Mouse (Mus musculus) liver, embryonic 16.5 days (tissue): ENCODE results near the gene Zfy2. TPM values are rescaled to one million over a fixed set of nuclear protein-coding genes. Genes with fewer than 3 reads are reported as not detected.

Experiments used
- ATAC-seq: fragments of 200-750 bp; cut with Nextera tagmentation; 2 replicates; pipeline ENCODE4 v1.8.0; 2017; ENCODE audit warnings: low read depth, mild to moderate bottlenecking, moderate number of reproducible peaks, moderate library complexity
- H3K27ac ChIP-seq: fragments of 300-500 bp; sonication (generic); 2 replicates; pipeline ENCODE4 v1.5.1; 2014; ENCODE audit warnings: mild to moderate bottlenecking, low read length
- H3K27me3 ChIP-seq: fragments of 300-500 bp; sonication (generic); 2 replicates; pipeline ENCODE4 v1.6.1; 2014; ENCODE audit warnings: low read depth, low read length, mixed read lengths; ENCODE audit not compliant: control insufficient read depth, insufficient read depth
- H3K36me3 ChIP-seq: fragments of 300-500 bp; sonication (generic); 2 replicates; pipeline ENCODE4 v1.6.1; 2014; ENCODE audit warnings: mild to moderate bottlenecking; ENCODE audit not compliant: control insufficient read depth, insufficient read depth
- H3K4me1 ChIP-seq: fragments of 300-500 bp; sonication (generic); 2 replicates; pipeline ENCODE4 v1.6.1; 2014; ENCODE audit warnings: low read depth, low read length, mixed read lengths; ENCODE audit not compliant: control insufficient read depth
- H3K4me2 ChIP-seq: fragments of 300-500 bp; sonication (generic); 2 replicates; pipeline ENCODE4 v1.6.1; 2014; ENCODE audit warnings: low read depth, low read length, mixed read lengths
- H3K4me3 ChIP-seq: fragments of 300-500 bp; sonication (generic); 2 replicates; pipeline ENCODE4 v1.5.1; 2014; ENCODE audit warnings: low read depth, mild to moderate bottlenecking, low read length
- H3K9ac ChIP-seq: fragments of 300-500 bp; sonication (generic); 2 replicates; pipeline ENCODE4 v1.6.1; 2014; ENCODE audit warnings: low read depth, low read length
- H3K9me3 ChIP-seq: fragments of 300-500 bp; sonication (generic); replicated peaks from 2 replicates; pipeline ENCODE4 v1.6.1; 2016; ENCODE audit warnings: low read length; ENCODE audit not compliant: control insufficient read depth
- WGBS: fragments of 180-500 bp; shearing (Covaris S2); extraction: QIAGEN DNeasy Blood & Tissue Kit; methylation state at CpG from one replicate; pipeline ENCODE4 v1.1.7; 2014; ENCODE audit not compliant: insufficient replicate concordance; 5-methylcytosine and 5-hydroxymethylcytosine counted together
- polyA plus RNA-seq: library from polyadenylated mRNA; unstranded; fragments of >200 nt; fragmentation: Nextera tagmentation; extraction: Ambion mirVana; gene quantifications from 2 replicates; pipeline ENCODE4 v1.2.1, GENCODE M21; 2015

The Zfy2 gene
- polyA plus RNA-seq: not detected in 2 replicates

- no peaks in the 10 kb centered on the region for H3K36me3 ChIP-seq
- no peak within 1 kb of the TSS for H3K9ac ChIP-seq
- ATAC-seq: no peak
- no peaks in the 10 kb centered on the region for H3K4me1 ChIP-seq
- 60% methylated on average over 1 of the region's 2 CpGs for WGBS
- H3K27ac ChIP-seq: no peak within 1 kb of the TSS
- no peak within 1 kb of the TSS for H3K4me3 ChIP-seq
- H3K9me3 ChIP-seq: no peaks in the 10 kb centered on the region
- no peak within 1 kb of the TSS for H3K4me2 ChIP-seq
- no peaks in the 10 kb centered on the region for H3K27me3 ChIP-seq
Observed at GRCm38 (mm10) chrY:2170309-2170708, at the start of gene Zfy2. Zfy2 (minus strand) TSS chrY:2170409.
